Mouse (Mus musculus) ZHBTc4 (cell line): ENCODE measurements around the gene Dock4.

Experiments used
- DNase-seq: peaks from one replicate; pipeline ENCODE4 v3.0.0-alpha.2; 2011; ENCODE audit warnings: low read depth, low spot score

Gene Dock4

GRCm38 (mm10) chr12:40508416-40508815 is 62.7 kb downstream of the Dock4 start:
- DNase-seq = no peak

- no peak for DNase-seq
Observed at GRCm38 (mm10) chr12:40511643-40512369, 66.1 kb downstream of the Dock4 start.

- no peak for DNase-seq
Observed at GRCm38 (mm10) chr12:40512370-40512693, 66.6 kb downstream of the Dock4 start.

- no peak for DNase-seq
Observed at GRCm38 (mm10) chr12:40512994-40513393, 67.2 kb downstream of the Dock4 start.

GRCm38 (mm10) chr12:40514021-40514420 is 68.3 kb downstream of the Dock4 start:
- no peak for DNase-seq

GRCm38 (mm10) chr12:40522468-40522867 is 76.7 kb downstream of the Dock4 start:
- no peak for DNase-seq

- DNase-seq = no peak
Observed at GRCm38 (mm10) chr12:40523020-40523419, 77.3 kb downstream of the Dock4 start.

GRCm38 (mm10) chr12:40525045-40525444 is 79.3 kb downstream of the Dock4 start:
- no peak for DNase-seq

- DNase-seq = peak; percentile 24
Observed at GRCm38 (mm10) chr12:40535655-40536618, 90.2 kb downstream of the Dock4 start.

- DNase-seq = no peak
Observed at GRCm38 (mm10) chr12:40537826-40538225, 92.1 kb downstream of the Dock4 start.

- no peak for DNase-seq
Observed at GRCm38 (mm10) chr12:40538318-40538717, 92.6 kb downstream of the Dock4 start.

GRCm38 (mm10) chr12:40538780-40539179 is 93.0 kb downstream of the Dock4 start:
- DNase-seq = no peak

- DNase-seq = no peak
Observed at GRCm38 (mm10) chr12:40544273-40544672, 98.5 kb downstream of the Dock4 start.

- DNase-seq = no peak
Observed at GRCm38 (mm10) chr12:40546827-40547226, 101.1 kb downstream of the Dock4 start.

GRCm38 (mm10) chr12:40551317-40551716 is 105.6 kb downstream of the Dock4 start:
- DNase-seq = no peak

GRCm38 (mm10) chr12:40552201-40552600 is 106.4 kb downstream of the Dock4 start:
- no peak for DNase-seq

- DNase-seq = no peak
Observed at GRCm38 (mm10) chr12:40553929-40554328, 108.2 kb downstream of the Dock4 start.

GRCm38 (mm10) chr12:40554941-40555511 is 109.3 kb downstream of the Dock4 start:
- no peak for DNase-seq

- no peak for DNase-seq
Observed at GRCm38 (mm10) chr12:40558600-40558999, 112.8 kb downstream of the Dock4 start.

- DNase-seq = no peak
Observed at GRCm38 (mm10) chr12:40559103-40559502, 113.4 kb downstream of the Dock4 start.

GRCm38 (mm10) chr12:40563703-40564102 is 118.0 kb downstream of the Dock4 start:
- no peak for DNase-seq

- DNase-seq = no peak
Observed at GRCm38 (mm10) chr12:40564261-40564660, 118.5 kb downstream of the Dock4 start.
